Mouse (Mus musculus) heart, adult 2 months (tissue): ENCODE results near the gene Slc24a3. TPM values are rescaled to one million over a fixed set of nuclear protein-coding genes. Genes with fewer than 3 reads are reported as not detected.

Experiments
- DNase-seq, 2 experiments: peaks; one replicate each; pipeline ENCODE4 v3.0.0; 2021
- H3K27ac ChIP-seq: fragments of 200-600 bp; 2 replicates; pipeline ENCODE4 v1.8.1; 2022
- H3K27me3 ChIP-seq: fragments of 200-500 bp; 2 replicates; pipeline ENCODE4 v1.6.1; 2012; ENCODE audit warnings: mild to moderate bottlenecking, low read length, inconsistent platforms, mixed read lengths; ENCODE audit not compliant: control insufficient read depth, insufficient read depth
- H3K36me3 ChIP-seq: fragments of 200-500 bp; 2 replicates; pipeline ENCODE4 v1.6.1; 2012; ENCODE audit warnings: low read length, inconsistent platforms; ENCODE audit not compliant: control insufficient read depth, insufficient read depth
- H3K4me1 ChIP-seq: fragments of 200-500 bp; 2 replicates; pipeline ENCODE4 v1.6.1; 2011; ENCODE audit warnings: low read length; ENCODE audit not compliant: control insufficient read depth, insufficient read depth
- H3K4me3 ChIP-seq: fragments of 200-600 bp; 2 replicates; pipeline ENCODE4 v1.8.1; 2022
- H3K79me2 ChIP-seq: fragments of 200-500 bp; replicated peaks from 2 replicates; pipeline ENCODE4 v1.6.1; 2012; ENCODE audit warnings: mild to moderate bottlenecking, inconsistent platforms, low read length, moderate library complexity, mixed read lengths; ENCODE audit not compliant: control insufficient read depth, insufficient read depth
- H3K9ac ChIP-seq: fragments of 200-500 bp; 2 replicates; pipeline ENCODE4 v1.6.1; 2012; ENCODE audit warnings: low read depth, mild to moderate bottlenecking, control low read depth, inconsistent platforms, low read length, mixed read lengths
- CTCF ChIP-seq: fragments of 200-600 bp; IDR thresholded peaks from 2 replicates; pipeline ENCODE4 v1.8.1; 2022; ENCODE audit warnings: antibody characterized with exemption, mild to moderate bottlenecking, moderate library complexity
- EP300 ChIP-seq: fragments of 200-500 bp; IDR thresholded peaks from 2 replicates; pipeline ENCODE4 v1.6.1; 2011; ENCODE audit warnings: low read depth, low read length, control low read depth; ENCODE audit not compliant: insufficient read depth
- POLR2A ChIP-seq: fragments of 200-500 bp; IDR thresholded peaks from 2 replicates; pipeline ENCODE4 v1.6.1; 2011; ENCODE audit warnings: mild to moderate bottlenecking, low read depth, low read length, control low read depth; ENCODE audit not compliant: insufficient read depth
- WGBS: fragments of 180-500 bp; shearing (Covaris S2); methylation state at CpG from one replicate; pipeline ENCODE4 v1.1.7; 2018; 5-methylcytosine and 5-hydroxymethylcytosine counted together
- intact Hi-C: fragments of 180-260 bp; cut with DNase I; formaldehyde crosslinking; loops from one replicate; pipeline ENCODE4 v1.15.1; 2025
- polyA plus RNA-seq: library from polyadenylated mRNA; depleted of rRNA; stranded (reverse); fragments of >200 nt; gene quantifications from 2 replicates; pipeline ENCODE4 v1.2.3, GENCODE M21; 2012
- total RNA-seq, 2 experiments: library from RNA; stranded (reverse); gene quantifications; 2 replicates each; pipeline ENCODE4 v1.2.3; 2021

Gene Slc24a3
- total and polyA plus RNA-seq, 3 experiments, result 2.7 to 3.6 (median 2.8) TPM

GRCm38 (mm10) chr2:145165854-145166253, 1.7 kb upstream of the Slc24a3 start:
- H3K4me1 ChIP-seq, result peaks cover 1% of the 10 kb centered on the region; the same call in 1 of the 2 replicates
- intact Hi-C loops, result loop anchor here (2.0 kb wide), 1 partner anchor 125 kb away; no protein-coding TSS in a partner anchor
- TF ChIP-seq EP300 (no peak), POLR2A (no peak), CTCF (no peak)
- no peak overlapping the region for H3K27ac ChIP-seq
- H3K36me3 ChIP-seq, result no peaks in the 10 kb centered on the region
- H3K9ac ChIP-seq, result no peak overlapping the region
- H3K27me3 ChIP-seq, result peaks cover 2% of the 10 kb centered on the region; the same call in 1 of the 2 replicates
- no peaks in the 10 kb centered on the region for H3K79me2 ChIP-seq
- WGBS, result 68% methylated on average over 6 of the region's 6 CpGs
- H3K4me3 ChIP-seq, result no peak overlapping the region
- DNase-seq, result no peak

GRCm38 (mm10) chr2:145167051-145167663, 397 bp upstream of the Slc24a3 start:
- peak overlapping the region; percentile 51 for H3K4me3 ChIP-seq
- intact Hi-C loops, result loop anchor here (2.0 kb wide), 1 partner anchor 124 kb away; no protein-coding TSS in a partner anchor
- H3K27me3 ChIP-seq, result peaks cover 2% of the 10 kb centered on the region; the same call in 1 of the 2 replicates
- H3K79me2 ChIP-seq, result no peaks in the 10 kb centered on the region
- peak overlapping the region; percentile 56 for H3K9ac ChIP-seq
- under 1% methylated on average over 33 of the region's 38 CpGs for WGBS
- peak; percentile 68 for TF ChIP-seq CTCF
- TF ChIP-seq POLR2A, result no peak
- peak overlapping the region; percentile 41 for H3K27ac ChIP-seq
- H3K4me1 ChIP-seq, result peaks cover 1% of the 10 kb centered on the region; the same call in 1 of the 2 replicates
- no peaks in the 10 kb centered on the region for H3K36me3 ChIP-seq
- peak; percentile 71 to 72 for DNase-seq

- Histone ChIP-seq H3K36me3 (no peaks in the 10 kb centered on the region), H3K4me3 (peak overlapping the region; percentile 51), H3K27ac (peak overlapping the region; percentile 59), H3K27me3 (peaks cover 2% of the 10 kb centered on the region; the same call in 1 of the 2 replicates), H3K4me1 (peaks cover 1% of the 10 kb centered on the region; the same call in 1 of the 2 replicates), H3K79me2 (no peaks in the 10 kb centered on the region), H3K9ac (peak overlapping the region; percentile 75)
- DNase-seq, result no peak
- WGBS, result 12% methylated on average over 10 of the region's 10 CpGs
- TF ChIP-seq CTCF (no peak), EP300 (no peak), POLR2A (no peak)
- intact Hi-C loops, result no loop called here
Observed at GRCm38 (mm10) chr2:145168405-145168971, 934 bp downstream of the Slc24a3 start.

GRCm38 (mm10) chr2:145172978-145173655, 5.6 kb downstream of the Slc24a3 start:
- Histone ChIP-seq H3K36me3 (no peaks in the 10 kb centered on the region), H3K27ac (no peak overlapping the region), H3K4me3 (no peak overlapping the region), H3K4me1 (peaks cover 1% of the 10 kb centered on the region; the same call in 1 of the 2 replicates), H3K79me2 (no peaks in the 10 kb centered on the region), H3K9ac (no peak overlapping the region), H3K27me3 (no peaks in the 10 kb centered on the region)
- no peak for TF ChIP-seq EP300
- DNase-seq, result no peak
- intact Hi-C loops, result no loop called here
- WGBS, result 79% methylated on average over 4 of the region's 4 CpGs

GRCm38 (mm10) chr2:145175036-145175435, 7.5 kb downstream of the Slc24a3 start:
- intact Hi-C loops, result no loop called here
- Histone ChIP-seq H3K79me2 (no peaks in the 10 kb centered on the region), H3K36me3 (no peaks in the 10 kb centered on the region), H3K9ac (no peak overlapping the region), H3K4me3 (no peak overlapping the region), H3K4me1 (no peaks in the 10 kb centered on the region), H3K27ac (no peak overlapping the region), H3K27me3 (no peaks in the 10 kb centered on the region)
- TF ChIP-seq CTCF, result no peak
- TF ChIP-seq POLR2A, result no peak
- TF ChIP-seq EP300, result no peak
- 89% methylated on average over 7 of the region's 7 CpGs for WGBS
- DNase-seq, result no peak

GRCm38 (mm10) chr2:145182410-145182809, 14.9 kb downstream of the Slc24a3 start:
- DNase-seq, result no peak
- Histone ChIP-seq H3K27ac (no peak overlapping the region), H3K79me2 (no peaks in the 10 kb centered on the region), H3K4me3 (no peak overlapping the region), H3K36me3 (no peaks in the 10 kb centered on the region), H3K4me1 (no peaks in the 10 kb centered on the region), H3K9ac (no peak overlapping the region), H3K27me3 (no peaks in the 10 kb centered on the region)
- 80% methylated on average over 8 of the region's 8 CpGs for WGBS
- intact Hi-C loops, result no loop called here
- TF ChIP-seq EP300, result no peak
- no peak for TF ChIP-seq POLR2A
- TF ChIP-seq CTCF, result no peak
